Mouse (Mus musculus): ENCODE measurements around the gene Xlr3c. TPM values are rescaled to one million over a fixed set of nuclear protein-coding genes. Genes with fewer than 3 reads are reported as not detected.

The Xlr3c gene
- polyA plus RNA-seq (2015; fragmentation: Nextera tagmentation; extraction: Ambion mirVana): not detected in 2 replicates

GRCm38 (mm10) chrX:73265270-73265669, at the start of gene Xlr3c:
TSS of gene Xlr3c (minus strand) at chrX:73265390.

GRCm38 (mm10) chrX:73292876-73293275, 27.7 kb upstream of the Xlr3c start, which contains the start of the genes Xlr5a and Xlr5c:
TSS of gene Xlr5a (minus strand) at chrX:73292976.
TSS of gene Xlr5c (minus strand) at chrX:73292976.

GRCm38 (mm10) chrX:73242821-73243325, 22.3 kb downstream of the Xlr3c start, which contains the start of gene Xlr4c:
TSS of gene Xlr4c (minus strand) at chrX:73243130.

GRCm38 (mm10) chrX:73227914-73228605, 37.1 kb downstream of the Xlr3c start, which contains the start of gene F8a:
TSS of gene F8a (plus strand) at chrX:73228291.

GRCm38 (mm10) chrX:73213819-73214564, 51.2 kb downstream of the Xlr3c start, which contains the start of gene Xlr4b:
TSS of gene Xlr4b (plus strand) at chrX:73214333.

Other genes starting within 250 kb of the Xlr3c start
- not detected in 2 replicates for gene Pnma5, start 228.3 kb downstream of the Xlr3c start, polyA plus RNA-seq (2015; fragmentation: Nextera tagmentation; extraction: Ambion mirVana)
- gene Pnma3, start 200.6 kb downstream of the Xlr3c start, polyA plus RNA-seq (2015; fragmentation: Nextera tagmentation; extraction: Ambion mirVana): not detected in 2 replicates
- 2.2 and 3.6 TPM in 2 replicates for gene Xlr4a, start 182.9 kb downstream of the Xlr3c start, polyA plus RNA-seq (2015; fragmentation: Nextera tagmentation; extraction: Ambion mirVana)
- 0.69 and 0.72 TPM in 2 replicates for gene Xlr3a, start 168.3 kb downstream of the Xlr3c start, polyA plus RNA-seq (2015; fragmentation: Nextera tagmentation; extraction: Ambion mirVana)
- not detected in 2 replicates for gene Gm14685, start 148.3 kb downstream of the Xlr3c start, polyA plus RNA-seq (2015; fragmentation: Nextera tagmentation; extraction: Ambion mirVana)
- not detected in 2 replicates for gene Xlr5b, start 116.6 kb downstream of the Xlr3c start, polyA plus RNA-seq (2015; fragmentation: Nextera tagmentation; extraction: Ambion mirVana)
- gene DXBay18, start 115.9 kb downstream of the Xlr3c start, polyA plus RNA-seq (2015; fragmentation: Nextera tagmentation; extraction: Ambion mirVana): not detected in 2 replicates
- gene Spin2d, start 88.4 kb downstream of the Xlr3c start, polyA plus RNA-seq (2015; fragmentation: Nextera tagmentation; extraction: Ambion mirVana): not detected in 2 replicates
- gene Xlr3b, start 73.2 kb downstream of the Xlr3c start, polyA plus RNA-seq (2015; fragmentation: Nextera tagmentation; extraction: Ambion mirVana): 0.99 and 2.5 TPM in 2 replicates
- gene Xlr4b, start 51.1 kb downstream of the Xlr3c start, polyA plus RNA-seq (2015; fragmentation: Nextera tagmentation; extraction: Ambion mirVana): 3.2 and 4.1 TPM in 2 replicates
- gene F8a, start 37.1 kb downstream of the Xlr3c start, polyA plus RNA-seq (2015; fragmentation: Nextera tagmentation; extraction: Ambion mirVana): 6.4 and 8.1 TPM in 2 replicates
- gene Xlr4c, start 22.3 kb downstream of the Xlr3c start, polyA plus RNA-seq (2015; fragmentation: Nextera tagmentation; extraction: Ambion mirVana): 0.48 and 1.4 TPM in 2 replicates
- not detected in 2 replicates for gene Xlr5a, start 27.6 kb upstream of the Xlr3c start, polyA plus RNA-seq (2015; fragmentation: Nextera tagmentation; extraction: Ambion mirVana)
- not detected in 2 replicates for gene Xlr5c, start 27.6 kb upstream of the Xlr3c start, polyA plus RNA-seq (2015; fragmentation: Nextera tagmentation; extraction: Ambion mirVana)
- not detected in 2 replicates for gene Gm45015, start 71.5 kb upstream of the Xlr3c start, polyA plus RNA-seq (2015; fragmentation: Nextera tagmentation; extraction: Ambion mirVana)
- gene Zfp275, start 77.2 kb upstream of the Xlr3c start, polyA plus RNA-seq (2015; fragmentation: Nextera tagmentation; extraction: Ambion mirVana): 1.9 and 2.4 TPM in 2 replicates
- not detected in 2 replicates for gene Gm18336, start 133.3 kb upstream of the Xlr3c start, polyA plus RNA-seq (2015; fragmentation: Nextera tagmentation; extraction: Ambion mirVana)
- gene Zfp92, start 145.7 kb upstream of the Xlr3c start, polyA plus RNA-seq (2015; fragmentation: Nextera tagmentation; extraction: Ambion mirVana): not detected in 2 replicates
- not detected in 2 replicates for gene Trex2, start 170.0 kb upstream of the Xlr3c start, polyA plus RNA-seq (2015; fragmentation: Nextera tagmentation; extraction: Ambion mirVana)
- 30.2 and 32.9 TPM in 2 replicates for gene Haus7, start 193.7 kb upstream of the Xlr3c start, polyA plus RNA-seq (2015; fragmentation: Nextera tagmentation; extraction: Ambion mirVana)
- gene Bgn, start 218.2 kb upstream of the Xlr3c start, polyA plus RNA-seq (2015; fragmentation: Nextera tagmentation; extraction: Ambion mirVana): 80.5 and 93.3 TPM in 2 replicates
- gene Atp2b3, start 237.7 kb upstream of the Xlr3c start, polyA plus RNA-seq (2015; fragmentation: Nextera tagmentation; extraction: Ambion mirVana): not detected in 2 replicates